Mouse (Mus musculus) lung, embryonic 15.5 days (tissue): ENCODE results near the gene Slc19a3. TPM values are rescaled to one million over a fixed set of nuclear protein-coding genes. Genes with fewer than 3 reads are reported as not detected.

ENCODE experiments used
- ATAC-seq: fragments of 200-750 bp; cut with Nextera tagmentation; 2 replicates; pipeline ENCODE4 v1.8.0; 2017; ENCODE audit warnings: moderate number of reproducible peaks, borderline replicate concordance; ENCODE audit not compliant: low FRiP score, low TSS enrichment; ENCODE audit errors: extremely low read depth
- H3K27ac ChIP-seq: fragments of 300-500 bp; sonication (generic); 2 replicates; pipeline ENCODE4 v1.5.1; 2015; ENCODE audit warnings: moderate library complexity, mild to moderate bottlenecking, inconsistent platforms
- H3K27me3 ChIP-seq: fragments of 300-500 bp; sonication (generic); 2 replicates; pipeline ENCODE4 v1.6.1; 2015; ENCODE audit warnings: inconsistent platforms
- H3K36me3 ChIP-seq: fragments of 300-500 bp; sonication (generic); 2 replicates; pipeline ENCODE4 v1.6.1; 2015; ENCODE audit warnings: inconsistent platforms
- H3K4me1 ChIP-seq: fragments of 300-500 bp; sonication (generic); 2 replicates; pipeline ENCODE4 v1.6.1; 2015; ENCODE audit warnings: inconsistent platforms
- H3K4me2 ChIP-seq: fragments of 300-500 bp; sonication (generic); 2 replicates; pipeline ENCODE4 v1.6.1; 2015; ENCODE audit warnings: inconsistent platforms, mild to moderate bottlenecking, moderate library complexity
- H3K4me3 ChIP-seq: fragments of 300-500 bp; sonication (generic); 2 replicates; pipeline ENCODE4 v1.5.1; 2015; ENCODE audit warnings: mild to moderate bottlenecking, inconsistent platforms
- H3K9ac ChIP-seq: fragments of 300-500 bp; sonication (generic); 2 replicates; pipeline ENCODE4 v1.6.1; 2015; ENCODE audit warnings: inconsistent platforms
- H3K9me3 ChIP-seq: fragments of 300-500 bp; sonication (generic); 2 replicates; pipeline ENCODE4 v1.6.1; 2016; ENCODE audit warnings: inconsistent platforms
- WGBS: fragments of 180-500 bp; shearing (Covaris S2); methylation state at CpG from one replicate; pipeline ENCODE4 v1.1.7; 2015; 5-methylcytosine and 5-hydroxymethylcytosine counted together
- polyA plus RNA-seq: library from polyadenylated mRNA; unstranded; fragments of >200 nt; fragmentation: Nextera tagmentation; extraction: Ambion mirVana; gene quantifications from 2 replicates; pipeline ENCODE4 v1.2.1, GENCODE M21; 2015

Gene Slc19a3
- polyA plus RNA-seq, 1 experiment from 2014 or later = 0.65 TPM

DNA sequence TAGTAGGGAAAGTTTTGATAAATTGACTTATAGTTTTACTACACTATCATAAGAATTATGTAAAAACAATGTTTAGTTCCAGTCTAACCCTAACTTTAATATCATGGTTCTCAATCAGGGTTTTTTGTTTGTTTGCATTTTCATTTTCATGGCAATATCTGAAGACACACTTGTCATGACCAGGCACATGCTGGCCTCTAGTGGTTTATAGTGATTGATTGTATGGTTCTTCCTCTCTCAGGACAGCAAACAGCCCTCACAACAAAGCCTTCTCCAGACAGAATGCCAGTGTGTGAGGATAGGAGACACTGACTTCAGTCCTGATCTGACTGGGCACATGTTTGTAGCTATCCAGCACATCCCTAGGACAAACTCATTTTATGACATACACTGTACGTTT lies 65.0 kb downstream of the Slc19a3 start:
- WGBS = 57% methylated on average over 1 of the region's 1 CpGs
- peak overlapping the region; percentile 67 for H3K27ac ChIP-seq
- ATAC-seq = no peak
- H3K4me2 ChIP-seq = no peak overlapping the region
- H3K4me3 ChIP-seq = no peak overlapping the region
- no peaks in the 10 kb centered on the region for H3K27me3 ChIP-seq
- H3K9ac ChIP-seq = no peak overlapping the region
- H3K9me3 ChIP-seq = no peaks in the 10 kb centered on the region
- no peaks in the 10 kb centered on the region for H3K36me3 ChIP-seq
- H3K4me1 ChIP-seq = peaks cover 6% of the 10 kb centered on the region; the same call in 1 of the 2 replicates

DNA sequence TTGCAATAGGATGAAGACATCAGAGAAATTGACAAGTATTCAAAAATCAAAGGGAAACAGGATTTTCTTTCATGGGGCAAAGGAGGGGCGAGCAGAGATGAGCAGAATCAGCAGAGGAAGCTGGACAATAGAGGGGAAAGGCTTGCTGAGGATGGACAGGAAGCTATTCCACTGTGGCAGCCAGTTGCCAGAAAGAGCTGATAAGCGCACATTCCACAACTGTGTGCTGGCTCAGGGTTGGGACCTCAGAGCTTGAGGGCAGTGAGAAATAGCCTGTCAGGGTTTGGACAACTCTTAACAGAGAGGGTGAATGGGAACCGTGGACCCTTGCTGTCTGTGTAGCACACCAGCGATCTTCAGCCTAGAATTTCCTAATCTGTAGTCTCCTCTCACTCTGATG lies 66.2 kb downstream of the Slc19a3 start:
- no peaks in the 10 kb centered on the region for H3K27me3 ChIP-seq
- WGBS = 20% methylated on average over 4 of the region's 4 CpGs
- no peak overlapping the region for H3K4me3 ChIP-seq
- H3K36me3 ChIP-seq = no peaks in the 10 kb centered on the region
- H3K4me1 ChIP-seq = peaks cover 6% of the 10 kb centered on the region; the same call in 1 of the 2 replicates
- no peak overlapping the region for H3K9ac ChIP-seq
- peak; percentile 71; the same call in 1 of the 2 replicates for ATAC-seq
- no peak overlapping the region for H3K4me2 ChIP-seq
- H3K27ac ChIP-seq = peak overlapping the region; percentile 49
- H3K9me3 ChIP-seq = no peaks in the 10 kb centered on the region

DNA sequence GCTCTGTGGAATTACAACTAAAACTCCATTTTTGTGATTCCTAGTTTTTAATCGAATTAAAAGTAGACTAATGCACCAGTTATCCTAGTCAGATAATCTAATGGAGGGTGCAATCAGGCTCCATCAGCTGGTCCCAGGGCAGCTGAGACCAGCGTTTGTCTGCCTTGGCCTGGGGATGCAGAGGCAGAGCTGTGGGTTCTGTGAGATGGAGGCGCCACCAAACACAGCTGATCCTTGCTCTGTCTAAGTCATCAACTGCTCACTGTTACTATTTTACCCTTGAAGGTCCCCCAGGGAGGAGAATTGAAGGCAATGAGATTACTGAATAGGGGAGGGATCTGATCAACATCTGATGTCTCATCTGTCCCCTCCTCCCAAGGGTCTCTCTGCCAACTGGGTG lies 71.8 kb downstream of the Slc19a3 start:
- H3K9ac ChIP-seq = no peak overlapping the region
- H3K9me3 ChIP-seq = no peaks in the 10 kb centered on the region
- WGBS = 68% methylated on average over 3 of the region's 3 CpGs
- no peak overlapping the region for H3K4me3 ChIP-seq
- no peak overlapping the region for H3K27ac ChIP-seq
- H3K27me3 ChIP-seq = no peaks in the 10 kb centered on the region
- H3K36me3 ChIP-seq = no peaks in the 10 kb centered on the region
- H3K4me2 ChIP-seq = no peak overlapping the region
- ATAC-seq = no peak
- H3K4me1 ChIP-seq = no peaks in the 10 kb centered on the region

Other genes with a start within 250 kb of the Slc19a3 start
- 32.1 and 32.3 TPM in 2 replicates for gene Agfg1, start 199.0 kb downstream of the Slc19a3 start, polyA plus RNA-seq
- 0.19 TPM in 1 of 2 replicates, not detected in the other for gene A030005L19Rik, start 125.1 kb downstream of the Slc19a3 start, polyA plus RNA-seq
- not detected in 2 replicates for gene A030014E15Rik, start 113.5 kb downstream of the Slc19a3 start, polyA plus RNA-seq
- gene Gm6217, start 107.0 kb downstream of the Slc19a3 start, polyA plus RNA-seq = not detected in 2 replicates
- not detected in 2 replicates for gene A030003K21Rik, start 95.1 kb downstream of the Slc19a3 start, polyA plus RNA-seq
- gene Gm7544, start 82.4 kb downstream of the Slc19a3 start, polyA plus RNA-seq = not detected in 2 replicates
- gene Gm47955, start 78.2 kb downstream of the Slc19a3 start, polyA plus RNA-seq = not detected in 2 replicates
- gene Gm47959, start 37.9 kb downstream of the Slc19a3 start, polyA plus RNA-seq = not detected in 2 replicates
- not detected in 2 replicates for gene Krtap28-10, start 4.0 kb upstream of the Slc19a3 start, polyA plus RNA-seq
- not detected in 2 replicates for gene Gm47969, start 6.5 kb upstream of the Slc19a3 start, polyA plus RNA-seq
- not detected in 2 replicates for gene A030005K14Rik, start 20.9 kb upstream of the Slc19a3 start, polyA plus RNA-seq
- gene Krtap28-13, start 22.5 kb upstream of the Slc19a3 start, polyA plus RNA-seq = not detected in 2 replicates
- gene Ccl20, start 78.3 kb upstream of the Slc19a3 start, polyA plus RNA-seq = not detected in 2 replicates
- 0.36 and 0.78 TPM in 2 replicates for gene Daw1, start 121.3 kb upstream of the Slc19a3 start, polyA plus RNA-seq